In genomic region chr4:34550748-34551097, GRCm38 (mm10) we compare ENCODE assay signal across 8 mouse cellular contexts. TPM values are rescaled to one million over a fixed set of nuclear protein-coding genes. Genes with fewer than 3 reads are reported as not detected.
DNase-seq lines count a peak whose midpoint lies in the region; ATAC-seq and TF ChIP-seq lines count a peak whose summit lies in the region.

TSS of gene Akirin2 (plus strand) at chr4:34550937.

- intact Hi-C loops in left cerebral cortex, postnatal 25 days (cut with DNase I) = loop anchor here (2.0 to 5.0 kb wide), 2 partner anchors 64 to 623 kb away; partner anchors contain the start of genes Orc3 and Rars2

- H3K9me3 ChIP-seq in heart, embryonic 15.5 days (replicated peaks) = no peaks in the 10 kb centered on the region
- H3K9me3 ChIP-seq in midbrain, embryonic 15.5 days = no peaks in the 10 kb centered on the region

- DNase-seq in cerebellum, adult 2 months = no peak
- DNase-seq in cerebellum, adult 9-11 months = no peak
- no peak for DNase-seq in urinary bladder, adult 2 months (ENCODE audit: low spot score)
- DNase-seq in urinary bladder, postnatal 10 days (ENCODE audit: low spot score) = no peak
- DNase-seq in left cerebral cortex, postnatal 25 days (ENCODE audit: low spot score in 2 of 2) = no peak
- no peak for DNase-seq in ovary, postnatal 10 days (ENCODE audit: low spot score)

- peak; percentile 57 for ATAC-seq in heart, embryonic 15.5 days (replicated peaks; ENCODE audit: insufficient number of reproducible peaks, insufficient read depth, low FRiP score, low read depth)
- no peak; the same call in 1 of the 2 replicates for ATAC-seq in midbrain, embryonic 15.5 days (replicated peaks)

- no peak for TF ChIP-seq CTCF in cerebellum, adult 2 months (IDR thresholded peaks at IDR 0.05; ENCODE audit: borderline replicate concordance, insufficient read depth, low read depth, low read length)

- H3K27me3 ChIP-seq in cerebellum, adult 2 months (ENCODE audit: control insufficient read depth, insufficient read depth, low read length) = no peaks in the 10 kb centered on the region
- no peaks in the 10 kb centered on the region for H3K27me3 ChIP-seq in heart, embryonic 15.5 days
- H3K27me3 ChIP-seq in midbrain, embryonic 15.5 days (replicated peaks) = no peaks in the 10 kb centered on the region

- H3K27ac ChIP-seq in cerebellum, adult 2 months (ENCODE audit: insufficient read depth, low read length) = peak within 1 kb of the TSS; percentile 98
- H3K27ac ChIP-seq in heart, embryonic 15.5 days = peak within 1 kb of the TSS; percentile 95
- H3K27ac ChIP-seq in midbrain, embryonic 15.5 days = peak within 1 kb of the TSS; percentile 95

- no peak for TF ChIP-seq POLR2A in cerebellum, adult 2 months (IDR thresholded peaks at IDR 0.05; ENCODE audit: borderline replicate concordance, insufficient read depth, low read length)

- no peaks in the 10 kb centered on the region for H3K36me3 ChIP-seq in heart, embryonic 15.5 days
- H3K36me3 ChIP-seq in midbrain, embryonic 15.5 days (replicated peaks) = no peaks in the 10 kb centered on the region

- H3K9ac ChIP-seq in heart, embryonic 15.5 days = peak within 1 kb of the TSS; percentile 95
- peak within 1 kb of the TSS; percentile 99 for H3K9ac ChIP-seq in midbrain, embryonic 15.5 days

- peak within 1 kb of the TSS; percentile 96 for H3K4me3 ChIP-seq in cerebellum, adult 2 months (replicated peaks; ENCODE audit: insufficient read depth, low read depth, low read length)
- H3K4me3 ChIP-seq in heart, embryonic 15.5 days = peak within 1 kb of the TSS; percentile 90
- peak within 1 kb of the TSS; percentile 98 for H3K4me3 ChIP-seq in midbrain, embryonic 15.5 days

- WGBS in cerebellum, adult 2 months = under 1% methylated on average over 51 of the region's 53 CpGs
- under 1% methylated on average over 41 of the region's 53 CpGs for WGBS in heart, embryonic 15.5 days
- under 1% methylated on average over 43 of the region's 53 CpGs for WGBS in midbrain, embryonic 15.5 days

- H3K4me1 ChIP-seq in cerebellum, adult 2 months (ENCODE audit: control insufficient read depth, insufficient read depth, low read length) = peaks cover 6% of the 10 kb centered on the region; the same call in 1 of the 2 replicates
- peaks cover 22% of the 10 kb centered on the region for H3K4me1 ChIP-seq in heart, embryonic 15.5 days (replicated peaks)
- peaks cover 28% of the 10 kb centered on the region for H3K4me1 ChIP-seq in midbrain, embryonic 15.5 days

- H3K4me2 ChIP-seq in heart, embryonic 15.5 days = peak within 1 kb of the TSS; percentile 69
- peak within 1 kb of the TSS; percentile 55 for H3K4me2 ChIP-seq in midbrain, embryonic 15.5 days

RNA-seq across cellular contexts. Expression of gene Akirin2, which starts in this region (rescaled TPM):
- 67.1 and 72.2 TPM in 2 replicates for polyA plus RNA-seq in cerebellum, adult 2 months (2012; rRNA removed)
- 50.6 and 55.6 TPM in 2 replicates for polyA plus RNA-seq in urinary bladder, adult 2 months (2012; rRNA removed)
- polyA plus RNA-seq in heart, embryonic 15.5 days (2015; fragmentation: Nextera tagmentation; extraction: Ambion mirVana) = 41.4 and 44.8 TPM in 2 replicates
- 100 to 1,000 TPM; 103 to 114 TPM for total RNA-seq in left cerebral cortex, postnatal 25 days (2021)
- polyA plus RNA-seq in midbrain, embryonic 15.5 days (2015; fragmentation: Nextera tagmentation; extraction: Ambion mirVana) = 86.6 and 89.9 TPM in 2 replicates
